15 mouse cellular contexts compared by ENCODE assay signal in genomic region chr11:72843576-72843975, GRCm38 (mm10).
"Had no signal": no experiment of that assay in that cellular context is flagged by ENCODE, and none has a peak within 500 bp of the region (broad histone marks: within the 10 kb centered on the region; RNA-seq: fewer than 3 reads in every experiment).

No protein-coding gene starts in this region.

- H3K9ac ChIP-seq: limb, embryonic 13.5 days; liver, embryonic 14.5 days; lung, embryonic 14.5 days; midbrain, embryonic 15.5 days; neural tube, embryonic 12.5 days had no signal

- H3K27me3 ChIP-seq: limb, embryonic 13.5 days; megakaryocyte, embryonic 14.5 days; midbrain, embryonic 15.5 days; neural tube, embryonic 12.5 days had no signal

- H3K4me2 ChIP-seq: limb, embryonic 13.5 days; lung, embryonic 14.5 days; midbrain, embryonic 11.5 days; midbrain, embryonic 15.5 days; neural tube, embryonic 12.5 days had no signal

- H3K4me1 ChIP-seq: limb, embryonic 13.5 days; midbrain, embryonic 15.5 days; neural tube, embryonic 12.5 days had no signal

- ATAC-seq: intestine, embryonic 16.5 days; midbrain, embryonic 15.5 days had no signal

- DNase-seq: kidney, adult 8-10 months; kidney, postnatal 25 days; layer of hippocampus, adult 9-11 months; lung, embryonic 14.5 days; right cerebral cortex, postnatal 14 days; thymus, adult 18-20 months; thymus, postnatal 14 days had no signal

- H3K4me3 ChIP-seq: limb, embryonic 13.5 days; megakaryocyte, embryonic 14.5 days; midbrain, embryonic 15.5 days; neural tube, embryonic 12.5 days had no signal

- H3K27ac ChIP-seq: limb, embryonic 13.5 days; liver, embryonic 14.5 days; macrophage; midbrain, embryonic 15.5 days; neural tube, embryonic 12.5 days had no signal

- H3K9me3 ChIP-seq: limb, embryonic 13.5 days; megakaryocyte, embryonic 14.5 days; midbrain, embryonic 15.5 days; neural tube, embryonic 12.5 days had no signal
